Mouse (Mus musculus): ENCODE measurements around the gene Wfikkn1.
"Not testable (repeated sequence)": the region's sequence is repeated elsewhere in the genome, so short reads cannot be mapped to it uniquely, and the experiment has no call there.

Wfikkn1 gene

DNA sequence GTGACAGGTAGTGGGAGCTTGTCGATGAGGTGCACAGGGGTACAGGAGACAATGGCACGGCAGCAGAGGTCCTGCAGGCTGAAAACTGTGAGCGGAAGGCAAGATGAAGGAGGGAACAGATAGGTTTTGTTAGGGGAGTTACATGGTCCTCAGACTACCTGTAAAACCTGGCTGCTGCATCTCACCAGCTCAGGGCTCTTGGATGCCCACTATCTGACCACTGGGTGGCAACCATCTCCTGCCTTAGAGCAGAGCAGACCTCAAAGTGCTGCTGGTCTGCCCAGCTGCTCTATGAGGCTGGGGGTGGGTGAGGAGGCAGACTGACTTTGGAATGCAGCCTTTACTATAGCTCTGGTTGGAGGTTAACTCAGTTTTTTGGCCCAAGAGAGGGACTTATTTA is 3.2 kb upstream of the Wfikkn1 start:
- DNase-seq, result no peak

DNA sequence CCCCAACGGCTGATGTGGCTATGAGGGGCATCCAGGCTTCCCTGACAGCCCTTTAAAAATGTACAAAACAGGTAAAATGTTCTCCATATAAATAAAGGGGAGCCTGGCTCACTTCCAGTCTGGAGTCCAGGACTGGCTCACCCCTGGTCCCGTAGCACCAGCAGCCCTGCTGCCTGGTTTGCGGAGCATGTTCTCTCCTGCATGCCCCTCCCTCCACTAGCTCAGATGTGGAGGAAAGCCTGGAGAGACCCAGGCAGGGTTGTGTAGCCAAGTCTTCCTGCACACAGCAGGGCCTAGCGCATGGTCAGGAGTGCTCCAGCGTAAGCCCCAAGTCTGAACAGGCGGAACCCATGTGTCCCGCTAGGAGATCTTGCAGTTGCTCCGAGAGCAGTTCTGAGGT is 2.6 kb upstream of the Wfikkn1 start:
- DNase-seq, result no peak

DNA sequence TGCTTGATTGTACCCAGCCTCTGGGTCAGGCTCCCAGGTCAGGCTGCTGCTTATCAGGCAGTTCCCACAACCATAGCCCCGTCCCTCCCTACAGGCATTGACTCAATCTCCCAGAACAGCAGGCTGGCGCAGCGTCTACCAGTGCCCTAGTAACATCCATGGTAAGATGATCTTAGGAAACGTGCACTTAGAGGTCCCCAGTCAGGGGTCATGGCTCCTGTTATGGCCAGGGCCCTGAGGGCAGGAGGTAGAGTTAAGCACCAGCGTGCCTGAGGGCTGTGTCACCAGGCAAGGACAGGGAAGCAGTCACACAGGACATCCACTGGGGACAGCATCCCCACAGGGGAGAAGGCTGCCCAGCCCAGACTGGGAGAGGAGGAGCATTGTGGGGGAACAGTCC is 1.6 kb upstream of the Wfikkn1 start:
- DNase-seq, result no peak

DNA sequence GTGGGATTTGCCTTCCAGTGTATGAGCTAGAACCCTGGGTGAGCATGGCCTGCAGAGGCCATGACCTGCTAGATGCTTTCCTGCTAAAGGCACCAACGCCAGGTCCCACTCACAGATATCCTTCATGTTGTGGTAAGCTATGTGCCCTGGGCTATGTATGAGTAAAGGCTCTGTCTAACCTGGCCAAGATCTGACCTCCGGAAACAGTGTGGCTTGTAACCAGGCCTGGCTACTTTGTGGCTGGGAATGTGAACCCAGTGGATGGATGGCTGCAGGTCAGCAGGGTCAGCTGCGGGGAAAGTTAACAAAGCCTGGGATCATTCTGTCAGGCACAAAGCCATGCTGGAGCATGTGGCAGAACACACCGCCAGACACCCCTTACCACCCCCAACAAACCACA is 1.0 kb upstream of the Wfikkn1 start:
- DNase-seq, result no peak

DNA sequence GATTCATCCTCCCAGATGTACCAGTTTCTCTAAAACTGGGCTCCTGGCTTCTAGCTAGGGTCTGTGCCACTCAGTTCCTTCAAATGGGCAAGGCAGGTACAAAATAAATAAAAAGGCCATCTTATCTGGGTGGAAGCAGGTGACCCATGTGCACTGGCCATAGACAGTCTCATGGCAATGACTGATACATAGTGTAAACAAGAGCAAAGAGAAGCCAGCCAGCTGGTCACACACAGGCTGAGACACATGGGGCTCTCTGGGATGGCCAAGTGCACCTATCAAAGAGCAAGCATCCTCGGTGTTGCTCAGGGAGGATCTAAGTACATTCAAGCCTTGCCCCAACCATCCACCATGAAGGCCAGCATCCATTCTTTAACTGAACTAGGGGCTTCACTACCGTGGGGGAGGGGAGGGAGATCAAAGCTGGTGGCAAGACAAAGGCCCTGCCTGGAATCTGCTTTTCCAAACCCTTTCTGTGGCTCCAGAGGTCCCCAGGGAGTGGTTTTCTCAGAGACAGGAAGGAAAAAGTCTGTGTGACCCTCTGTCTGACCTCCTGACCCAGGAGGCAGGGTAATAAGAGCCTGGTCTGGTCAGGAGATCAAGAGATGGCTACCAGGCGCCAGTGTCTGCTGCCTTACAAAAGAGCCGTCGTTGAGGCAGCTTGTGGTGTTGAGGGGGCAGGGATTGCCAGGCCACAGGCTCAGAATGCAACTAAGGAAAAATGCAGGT is 419 bp upstream of the Wfikkn1 start:
- DNase-seq, result no peak

DNA sequence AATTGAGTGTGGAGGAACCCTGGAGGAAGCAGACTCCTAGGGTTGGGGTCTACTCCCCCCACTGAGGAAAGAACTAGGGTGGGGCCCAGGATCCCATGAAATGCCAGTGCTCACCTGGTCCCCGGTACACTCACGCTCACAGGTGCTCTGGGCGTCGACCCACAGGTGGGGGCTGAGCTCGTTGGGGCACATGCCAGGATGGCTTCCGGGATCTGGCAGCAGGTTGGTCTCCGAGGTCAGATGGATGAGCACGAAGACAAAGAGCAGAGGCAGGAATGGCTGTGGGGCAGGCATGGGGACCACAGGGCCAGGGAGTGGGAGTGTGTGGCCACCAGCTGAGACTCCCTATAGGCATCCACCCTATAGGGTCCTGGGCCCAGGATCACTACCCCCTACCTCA is 908 bp downstream of the Wfikkn1 start:
- DNase-seq, result no peak

DNA sequence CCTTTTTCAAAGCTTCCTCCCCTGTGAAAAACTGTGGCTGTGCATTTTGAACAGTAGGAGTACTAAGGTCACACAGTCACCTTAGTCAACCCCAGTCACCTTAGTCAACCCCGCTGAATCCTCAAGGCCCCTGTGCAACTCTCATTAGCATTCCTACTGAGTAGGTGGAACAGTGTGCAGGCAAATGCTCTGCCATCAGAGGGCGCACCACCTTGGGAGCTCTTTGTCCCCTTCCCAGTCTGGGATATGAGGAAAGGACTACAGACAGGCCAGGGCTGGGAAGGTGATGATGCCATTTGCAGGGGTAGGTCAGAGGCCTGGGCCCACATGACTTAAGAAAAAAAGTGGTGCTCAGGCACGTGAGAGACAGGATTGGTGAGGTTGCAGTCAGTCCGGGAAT is 1.4 kb downstream of the Wfikkn1 start:
- no peak for DNase-seq

DNA sequence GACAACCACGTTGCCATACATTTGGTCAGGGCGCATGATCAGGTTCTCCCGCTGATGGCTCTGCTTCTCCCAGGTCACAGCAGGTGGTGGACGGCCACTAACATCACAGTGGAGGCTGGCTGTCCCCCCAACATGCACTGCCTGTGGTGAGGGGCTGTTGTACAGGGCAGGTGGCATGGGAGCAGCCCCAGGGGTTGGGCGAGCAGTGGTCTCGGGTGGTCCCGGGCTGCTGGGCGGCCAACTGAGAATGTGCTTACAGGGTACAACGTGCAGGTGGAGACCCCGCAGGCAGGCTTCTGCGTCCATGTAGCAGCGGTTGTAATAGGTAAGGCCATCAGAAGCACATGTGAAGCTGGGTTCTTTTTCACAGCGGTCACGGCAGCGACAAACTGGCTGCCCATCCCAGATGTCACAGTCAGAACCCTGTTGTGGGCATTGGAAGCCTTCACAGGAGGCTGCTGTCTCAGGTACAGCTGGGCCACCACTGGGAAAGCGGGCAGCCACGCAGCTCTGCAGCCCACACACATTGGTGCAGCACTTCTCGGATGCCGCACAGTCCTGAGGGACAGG is 2.0 kb downstream of the Wfikkn1 start:
- no peak for DNase-seq

DNA sequence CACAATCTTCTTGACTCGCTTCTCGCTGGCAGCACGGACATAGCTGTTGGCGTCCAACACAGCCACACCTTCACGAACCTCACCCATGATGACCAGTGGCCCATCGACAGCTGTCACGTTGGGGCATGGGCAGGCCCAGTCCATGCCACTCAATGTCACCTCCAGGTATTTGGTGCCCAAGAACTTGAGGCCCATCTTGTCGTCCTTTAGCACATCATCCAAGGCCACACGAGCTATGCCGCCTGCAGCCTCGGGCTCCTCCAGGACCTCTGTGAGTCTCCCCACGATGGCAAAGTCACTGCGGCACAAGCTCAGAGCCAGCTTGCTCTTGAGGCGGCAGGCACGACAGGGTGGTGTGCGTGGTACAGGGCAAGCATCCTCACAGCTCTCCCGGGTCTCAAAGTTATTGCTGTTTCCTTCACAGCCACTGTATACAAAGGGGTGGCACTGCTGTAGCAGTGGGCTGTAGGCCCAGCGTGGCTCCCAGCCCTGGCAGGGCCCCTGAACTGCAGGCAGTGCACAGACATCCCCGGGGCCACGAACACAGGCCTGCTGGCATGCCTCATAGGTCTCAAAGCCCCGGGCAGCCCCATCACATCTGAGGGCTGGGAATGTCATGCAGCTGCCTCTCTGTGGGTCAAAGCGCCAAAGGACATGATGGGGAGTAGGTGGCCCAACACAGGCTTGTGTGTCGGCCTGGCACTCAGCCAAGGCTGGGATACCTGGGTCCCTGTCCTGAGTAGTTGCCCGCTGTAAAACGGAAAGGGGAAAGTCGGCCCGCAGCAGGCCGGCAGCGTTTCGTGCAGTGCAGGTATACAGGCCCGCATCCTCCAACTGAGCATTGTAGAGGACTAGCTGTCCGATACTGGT is 2.7 kb downstream of the Wfikkn1 start:
- no peak for DNase-seq

DNA sequence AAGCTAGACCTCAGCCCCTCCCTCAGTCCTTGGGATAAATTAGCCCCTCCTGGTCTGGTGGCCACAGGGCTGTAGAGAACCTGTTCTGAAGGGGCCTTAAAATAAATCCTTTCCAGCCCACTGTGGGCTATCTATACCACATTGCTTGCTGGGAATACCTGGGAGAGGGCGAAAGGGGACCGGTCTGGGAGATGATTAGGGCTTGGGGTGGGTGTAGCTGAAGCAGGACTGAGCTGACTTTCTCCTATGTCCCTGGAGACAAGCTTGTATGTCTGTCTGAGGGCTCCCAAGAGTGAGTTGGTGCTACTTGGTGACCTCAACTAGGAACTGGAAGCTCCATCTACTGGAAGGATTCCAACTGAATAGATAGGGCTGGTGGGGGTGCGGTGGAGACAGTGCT is 3.6 kb downstream of the Wfikkn1 start:
- DNase-seq, result no peak

DNA sequence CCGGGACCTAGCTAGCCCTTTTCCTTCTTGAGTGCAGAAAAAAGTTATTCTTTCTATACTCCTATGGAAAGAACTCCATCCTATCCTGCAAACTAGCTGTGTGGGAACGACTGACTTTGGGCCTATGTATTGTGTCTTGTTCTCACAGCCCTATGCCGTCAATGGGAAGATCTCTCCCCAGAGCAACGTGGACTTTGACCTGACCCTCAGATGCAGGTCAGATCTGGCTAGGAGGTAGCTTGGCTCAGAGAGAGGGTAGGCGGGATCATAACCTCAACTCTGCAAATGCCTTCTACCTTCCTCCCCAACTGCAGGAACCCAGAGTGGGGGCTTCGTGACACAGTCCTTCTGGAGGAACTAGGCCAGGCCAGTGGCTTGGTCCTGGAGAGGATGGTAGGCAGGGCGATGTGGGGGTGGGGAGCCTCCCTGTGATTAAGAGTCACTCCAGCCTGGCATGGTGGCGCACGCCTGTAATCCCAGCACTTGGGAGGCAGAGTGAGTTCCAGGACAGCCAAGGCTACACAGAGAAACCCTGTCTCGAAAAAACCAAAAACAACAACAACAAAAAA is 4.2 kb downstream of the Wfikkn1 start:
- no peak for DNase-seq

DNA sequence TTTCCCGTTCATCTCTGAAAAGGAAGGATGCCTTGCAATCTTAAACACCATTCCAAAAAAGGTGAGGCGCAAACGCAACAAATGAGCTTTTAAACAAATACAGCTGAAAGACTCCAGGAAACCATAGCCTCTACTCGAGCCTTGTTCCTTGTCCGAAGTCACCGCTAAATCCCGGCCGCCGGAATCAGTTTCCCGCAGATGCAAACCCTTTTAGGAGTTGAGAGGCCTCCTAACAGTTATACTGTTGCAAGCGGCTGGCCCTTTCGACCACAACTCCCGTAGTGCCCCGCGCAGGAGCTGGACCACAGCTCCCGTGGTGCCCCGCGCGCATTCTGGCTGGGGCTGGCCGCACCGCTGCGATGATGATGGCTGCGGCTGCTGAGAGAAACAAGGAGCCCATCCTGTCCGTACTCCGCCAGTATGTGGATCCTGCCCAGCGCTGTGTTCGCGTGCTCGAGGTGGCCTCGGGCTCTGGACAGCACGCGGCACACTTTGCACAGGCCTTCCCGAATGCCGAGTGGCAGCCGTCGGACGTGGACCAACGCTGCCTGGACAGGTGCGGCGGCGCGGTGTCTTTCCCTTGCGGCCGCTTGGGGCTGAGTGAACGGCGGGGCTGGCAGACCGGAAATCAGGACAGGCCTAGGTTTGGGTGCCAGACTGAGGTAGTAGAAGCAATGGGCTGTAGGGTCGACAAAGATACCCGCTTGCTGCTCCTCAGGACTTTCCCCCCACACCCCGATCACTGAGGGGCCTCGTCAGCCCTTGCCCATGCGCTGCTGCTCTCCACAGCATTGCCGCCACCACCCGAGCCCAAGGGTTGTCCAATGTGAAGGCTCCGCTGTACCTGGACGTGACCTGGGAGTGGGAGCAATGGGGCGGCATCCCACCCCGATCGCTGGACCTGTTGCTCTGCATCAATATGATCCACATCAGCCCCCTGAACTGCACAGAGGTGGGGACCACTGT is 5.2 kb downstream of the Wfikkn1 start:
- DNase-seq, result peak; percentile 86

DNA sequence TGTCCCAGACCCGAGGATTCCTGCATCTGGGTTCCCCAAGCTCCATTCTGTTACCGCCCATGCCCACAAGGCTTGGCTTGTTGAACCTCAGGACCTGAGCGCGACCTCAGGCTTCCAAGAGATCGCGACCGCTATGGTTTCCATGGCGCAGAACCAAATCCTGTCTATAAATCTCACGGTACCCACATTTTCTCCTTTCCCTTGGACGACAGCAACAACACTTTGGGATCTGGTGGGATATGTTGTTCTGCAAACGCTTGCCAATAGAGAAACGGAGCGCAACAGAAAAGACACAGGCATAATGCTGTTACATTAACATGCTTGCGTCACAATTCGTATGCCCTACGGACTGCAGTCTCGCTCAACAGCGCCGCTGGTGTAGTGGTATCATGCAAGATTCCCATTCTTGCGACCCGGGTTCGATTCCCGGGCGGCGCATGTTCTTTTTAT is 5.9 kb downstream of the Wfikkn1 start, which contains the start of gene Mettl26:
TSS of gene Mettl26 (plus strand) at position 354 of the 450 bp plus-strand sequence.
- peak; percentile 89 for DNase-seq

DNA sequence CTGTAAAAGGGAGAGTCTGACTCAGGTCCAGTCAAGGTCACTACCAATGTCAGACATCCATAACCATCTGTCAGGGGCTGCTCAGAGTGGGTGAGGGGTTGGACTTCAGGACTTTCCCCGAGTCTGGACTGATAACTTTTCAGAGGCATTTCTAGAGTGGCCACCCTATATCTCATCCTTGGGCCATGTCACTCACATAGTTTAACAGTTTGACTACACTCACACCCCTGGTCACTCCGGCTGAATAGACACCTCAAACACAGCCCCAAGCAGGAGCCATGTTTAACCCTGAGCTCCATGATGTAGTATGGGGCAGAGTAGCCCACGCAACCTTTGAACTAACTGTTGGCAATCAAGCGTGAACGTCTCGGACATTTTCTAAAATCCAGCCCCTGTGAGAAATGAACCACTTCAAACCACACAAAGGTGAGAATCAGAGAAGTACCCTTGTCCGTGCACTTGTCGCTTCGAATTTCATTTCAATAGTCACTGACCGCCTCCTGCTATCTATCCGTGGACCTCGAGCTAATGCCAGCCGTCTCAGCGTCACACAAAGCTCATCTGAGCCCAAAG is 6.4 kb downstream of the Wfikkn1 start:
- no peak for DNase-seq

DNA sequence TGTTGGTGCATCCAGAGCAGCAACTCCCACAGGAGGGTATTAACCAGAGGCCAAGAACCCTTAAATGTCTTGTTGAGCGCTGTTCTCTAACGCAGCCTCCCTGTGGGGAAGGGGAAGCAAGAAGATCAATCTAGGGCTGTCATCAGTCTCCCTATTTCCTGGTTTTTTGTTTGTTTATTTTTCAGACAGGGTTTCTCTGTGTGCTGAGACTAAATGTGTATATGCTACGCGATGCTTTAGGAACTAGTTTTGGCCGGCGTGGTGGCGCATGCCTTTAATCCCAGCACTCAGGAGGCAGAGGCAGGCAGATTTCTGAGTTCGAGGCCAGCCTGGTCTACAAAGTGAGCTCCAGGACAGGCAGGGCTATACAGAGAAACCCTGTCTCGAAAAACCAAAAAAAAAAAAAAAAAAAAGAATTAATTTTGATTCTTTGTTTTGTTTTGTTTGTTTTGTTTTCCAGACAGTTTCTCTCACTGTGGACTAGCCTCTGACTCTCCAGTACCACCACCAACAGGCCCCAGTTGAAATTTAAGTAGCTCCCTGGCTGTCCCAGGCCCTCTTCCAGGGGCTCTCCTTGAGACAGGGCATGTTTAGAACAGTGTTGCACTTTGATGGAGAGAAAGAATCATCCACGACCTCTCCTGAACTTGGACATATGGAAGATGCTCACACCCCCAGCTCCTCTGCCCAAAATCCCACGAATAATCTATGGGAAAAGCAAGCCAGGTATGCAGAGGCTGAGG is 7.1 kb downstream of the Wfikkn1 start:
- no peak for DNase-seq

DNA sequence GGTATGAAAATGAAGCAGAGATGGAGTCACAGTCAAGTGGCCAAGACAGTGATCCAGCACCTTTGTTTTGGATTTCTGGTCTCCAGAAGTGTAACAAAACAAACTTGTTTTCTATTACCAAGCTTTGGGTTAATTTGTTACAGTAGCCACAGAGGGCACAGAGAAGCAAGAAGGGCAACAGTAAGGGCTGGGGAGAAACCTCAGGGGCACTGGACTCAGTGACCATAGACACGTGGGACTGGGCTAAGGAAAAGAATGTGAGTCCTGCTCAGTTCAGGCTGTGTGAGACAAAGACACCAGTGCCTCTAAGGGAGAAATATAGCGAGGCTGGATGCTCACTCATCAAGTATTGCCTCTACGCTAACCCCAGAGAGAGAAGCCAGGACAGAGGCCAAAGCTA is 8.0 kb downstream of the Wfikkn1 start:
- DNase-seq, result no peak

DNA sequence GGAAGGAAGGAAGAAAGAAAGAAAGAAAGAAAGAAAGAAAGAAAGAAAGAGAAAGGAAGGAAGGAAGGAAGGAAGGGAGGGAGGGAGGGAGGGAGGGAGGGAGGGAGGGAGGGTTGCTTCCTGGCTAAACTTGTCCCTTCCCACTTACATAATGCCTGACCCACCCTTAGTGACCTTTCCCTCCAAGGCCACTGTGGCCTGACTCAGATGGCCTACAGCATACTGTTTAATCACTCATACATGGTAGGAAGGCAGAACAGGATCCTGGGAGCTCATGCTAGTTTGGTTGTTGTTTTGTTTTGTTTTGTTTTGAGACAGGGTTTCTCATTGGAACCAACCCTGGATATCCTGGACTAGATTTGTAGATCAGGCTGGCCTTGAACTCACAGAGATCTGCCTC is 9.1 kb downstream of the Wfikkn1 start:
- not testable (repeated sequence) for DNase-seq

DNA sequence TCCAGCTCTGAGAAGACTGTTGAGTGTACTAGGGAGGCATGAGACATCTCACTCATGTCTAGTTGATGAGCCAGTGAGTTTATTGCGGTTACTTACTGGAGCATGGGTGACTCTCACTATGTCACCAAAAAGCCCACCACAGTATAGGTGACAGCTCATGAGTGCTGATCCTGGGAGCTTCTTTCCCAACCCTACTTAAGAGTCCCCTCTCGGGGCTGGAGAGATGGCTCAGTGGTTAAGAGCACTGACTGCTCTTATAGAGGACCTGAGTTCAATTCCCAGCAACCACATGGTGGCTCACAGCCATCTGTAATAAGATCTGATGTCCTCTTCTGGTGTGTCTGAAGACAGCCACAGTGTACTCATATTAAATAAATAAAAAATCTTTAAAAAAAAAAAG is 10.7 kb downstream of the Wfikkn1 start:
- no peak for DNase-seq

DNA sequence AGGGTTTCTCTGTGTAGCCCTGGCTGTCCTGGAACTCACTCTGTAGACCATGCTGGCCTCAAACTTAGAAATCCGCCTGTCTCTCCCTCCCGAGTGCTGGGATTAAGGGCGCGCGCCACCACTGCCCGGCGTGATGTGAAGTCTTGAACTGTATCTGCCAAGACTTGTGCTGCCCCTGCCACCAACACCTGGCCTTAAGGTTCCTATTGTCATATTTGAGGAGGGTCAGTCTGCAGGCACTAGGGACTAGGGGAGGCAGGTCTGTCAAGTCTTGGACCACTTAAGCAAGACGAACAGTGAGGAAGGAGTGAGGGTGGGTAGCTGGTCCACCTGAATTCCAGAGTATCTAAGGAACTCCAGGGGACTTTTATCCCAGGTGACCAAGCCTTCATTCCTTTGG is 11.2 kb downstream of the Wfikkn1 start:
- no peak for DNase-seq

DNA sequence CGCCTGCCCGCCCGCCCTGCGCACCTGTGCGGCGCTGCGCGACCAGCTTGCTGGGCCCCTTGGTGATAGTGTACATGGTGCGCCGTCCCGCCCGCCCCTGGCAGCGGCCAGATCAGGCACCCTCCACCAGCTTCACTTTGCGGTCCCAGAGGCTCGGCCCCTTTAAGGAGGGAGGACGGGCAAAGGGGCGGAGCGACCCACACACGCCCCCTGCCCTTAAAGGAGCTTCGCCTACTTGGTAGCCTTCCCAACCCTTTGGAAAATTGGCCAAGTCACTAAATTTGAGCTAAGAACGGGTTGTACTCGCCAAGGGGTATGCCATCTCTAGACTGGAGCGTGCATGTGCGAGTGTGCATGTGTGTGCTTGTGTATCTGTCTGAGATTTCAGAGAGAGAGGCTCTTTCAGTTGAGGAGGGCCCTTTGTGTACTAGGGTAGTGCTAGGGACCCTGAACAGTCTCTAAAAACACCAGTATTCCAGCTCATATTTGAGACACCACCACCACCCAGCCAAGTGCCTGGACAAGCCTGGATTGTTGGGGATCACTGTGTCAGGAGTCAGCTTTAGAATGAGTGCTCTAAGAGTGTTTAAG is 12.0 kb downstream of the Wfikkn1 start, which contains the start of gene Mcrip2:
TSS of gene Mcrip2 (minus strand) at position 164 of the 591 bp plus-strand sequence.
- peak; percentile 81 for DNase-seq
